Mouse (Mus musculus): Measurements from ENCODE around the gene Fbxw8. TPM values are rescaled to one million over a fixed set of nuclear protein-coding genes. Genes with fewer than 3 reads are reported as not detected.
A peak's percentile ranks its signal among the peaks of the same experiment; 100 is the strongest.

The Fbxw8 gene
- polyA plus RNA-seq, 1 experiment = 18.4 TPM

DNA sequence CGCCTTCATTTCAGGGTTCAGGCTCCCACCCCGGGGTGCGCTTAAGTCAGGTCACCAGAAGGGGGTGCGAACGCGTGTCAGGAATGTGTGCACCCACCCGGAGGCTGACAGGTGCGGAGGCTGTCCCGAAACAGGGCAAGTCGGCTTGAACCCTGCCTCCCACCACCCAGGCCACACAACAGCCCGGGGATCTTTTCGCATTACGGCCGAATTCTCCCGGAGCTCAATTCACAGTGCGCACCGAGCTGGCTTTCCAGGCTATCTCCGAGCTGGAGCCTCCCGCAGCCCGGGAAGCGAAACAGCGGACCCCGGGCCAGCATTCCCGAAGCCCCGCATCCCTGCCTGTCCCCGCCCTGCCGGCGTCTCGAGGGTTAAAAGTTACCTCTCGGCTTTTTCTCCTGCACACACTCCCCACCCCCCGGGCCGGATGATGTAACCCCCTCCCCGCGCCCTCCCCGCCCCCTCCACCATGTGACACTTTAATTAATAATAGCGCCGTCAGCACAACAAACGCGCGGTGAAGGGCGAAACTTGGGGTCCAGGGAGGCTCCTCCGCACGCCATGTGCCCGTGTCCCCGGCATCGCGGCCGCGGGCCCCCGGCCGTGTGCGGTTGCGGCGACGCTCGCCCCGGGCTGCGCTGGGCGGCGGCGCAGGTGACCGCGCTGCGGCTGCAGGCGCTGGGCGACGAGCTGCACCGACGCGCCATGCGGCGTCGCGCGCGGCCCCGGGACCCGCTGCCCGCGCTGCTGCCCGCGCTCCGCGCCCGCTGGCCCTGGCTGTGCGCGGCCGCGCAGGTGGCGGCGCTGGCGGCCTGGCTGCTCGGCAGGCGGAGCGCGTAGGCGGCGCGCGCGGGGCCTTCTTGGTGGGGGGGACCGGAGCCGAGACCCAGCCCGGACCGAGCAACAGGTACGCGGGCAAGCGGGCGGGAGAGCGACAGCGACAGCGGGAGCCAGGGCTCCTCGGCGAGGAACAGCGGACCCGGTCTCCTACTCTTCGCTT, 14.3 kb upstream of the Fbxw8 start:
- H3K4me1 ChIP-seq (ENCODE audit: control insufficient read depth, insufficient read depth, insufficient read length, low read length) = 0 out of 2 replicates have a peak, but pooled peaks cover 5% of the 10 kb centered on the region
- peak overlapping the region; percentile 50 for H3K4me3 ChIP-seq (ENCODE audit: insufficient read depth, low read depth, low read length)
- H3K27ac ChIP-seq (replicated peaks; ENCODE audit: low read depth, low read length) = no peak overlapping the region

DNA sequence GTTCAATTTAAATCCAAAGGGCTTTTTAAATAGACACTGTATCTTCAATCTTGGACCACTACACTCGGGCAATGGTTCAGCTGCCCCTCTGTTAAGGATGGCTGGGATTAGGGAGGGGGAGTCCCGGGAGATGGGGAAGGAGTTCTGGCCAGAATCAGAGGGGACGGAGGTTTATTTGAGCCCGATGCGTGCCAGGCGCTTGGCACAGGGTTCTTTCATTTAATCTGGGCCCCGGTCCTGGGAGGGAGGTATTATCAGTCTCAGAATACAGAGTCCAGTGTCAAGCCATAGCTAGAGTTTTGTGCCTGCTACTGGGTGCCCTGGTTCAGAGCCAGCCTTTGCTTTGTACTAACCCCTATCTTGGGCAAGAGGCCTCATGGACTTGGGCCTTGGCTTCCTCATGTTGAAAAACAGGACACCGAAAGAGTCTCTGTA, 12.3 kb upstream of the Fbxw8 start:
- Histone ChIP-seq H3K4me1 (ENCODE audit: control insufficient read depth, insufficient read depth, insufficient read length, low read length) (0 out of 2 replicates have a peak, but pooled peaks cover 5% of the 10 kb centered on the region), H3K4me3 (ENCODE audit: insufficient read depth, low read depth, low read length) (no peak overlapping the region), H3K27ac (replicated peaks; ENCODE audit: low read depth, low read length) (no peak overlapping the region)

DNA sequence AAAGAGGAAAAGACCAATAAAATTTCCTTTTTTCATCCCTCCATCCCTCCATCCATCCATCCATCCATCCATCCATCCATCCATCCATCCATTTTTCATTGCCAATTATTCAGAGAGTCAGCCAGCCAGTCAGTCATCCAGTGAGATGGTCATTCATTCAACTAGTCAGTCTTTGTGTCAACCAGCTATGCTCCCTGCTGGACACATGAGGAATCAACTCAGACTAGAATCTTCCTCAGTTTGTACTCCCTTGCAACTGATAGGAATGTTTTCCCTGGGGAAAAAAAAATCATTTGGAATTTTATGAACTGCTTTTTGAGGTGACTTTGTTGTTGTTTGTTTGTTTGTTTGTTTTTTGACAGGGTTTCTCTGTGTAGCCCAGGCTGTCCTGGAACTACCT, 10.2 kb upstream of the Fbxw8 start:
- H3K27ac ChIP-seq (replicated peaks; ENCODE audit: low read depth, low read length) = no peak overlapping the region
- 0 out of 2 replicates have a peak, but pooled peaks cover 3% of the 10 kb centered on the region for H3K4me1 ChIP-seq (ENCODE audit: control insufficient read depth, insufficient read depth, insufficient read length, low read length)
- H3K4me3 ChIP-seq (ENCODE audit: insufficient read depth, low read depth, low read length) = no peak overlapping the region

DNA sequence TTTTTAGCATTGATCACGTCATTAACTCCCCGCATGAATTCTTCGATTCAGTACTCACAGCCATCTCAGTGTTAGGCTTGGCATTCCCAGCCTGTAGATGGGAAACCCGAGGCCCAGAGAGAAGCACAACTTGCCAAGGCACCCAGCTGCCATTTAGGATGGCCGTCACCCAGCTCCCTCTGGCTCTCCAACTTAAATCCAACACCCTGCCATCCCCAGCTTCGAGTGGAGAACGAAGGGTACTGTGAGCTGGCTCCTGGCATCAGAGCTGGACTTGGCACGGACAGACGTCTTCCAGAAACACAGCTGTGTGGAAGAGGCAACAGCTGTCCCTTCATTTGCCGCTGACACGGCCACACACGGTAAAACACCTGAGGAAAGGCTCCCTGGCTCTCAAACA, 9.3 kb upstream of the Fbxw8 start, which contains the start of gene Hrk:
Hrk (plus strand) TSS at position 68 of the 400 bp plus-strand sequence.
- Histone ChIP-seq H3K4me3 (ENCODE audit: insufficient read depth, low read depth, low read length) (no peak within 1 kb of the TSS), H3K27ac (replicated peaks; ENCODE audit: low read depth, low read length) (no peak within 1 kb of the TSS), H3K4me1 (ENCODE audit: control insufficient read depth, insufficient read depth, insufficient read length, low read length) (0 out of 2 replicates have a peak, but pooled peaks cover 3% of the 10 kb centered on the region)

DNA sequence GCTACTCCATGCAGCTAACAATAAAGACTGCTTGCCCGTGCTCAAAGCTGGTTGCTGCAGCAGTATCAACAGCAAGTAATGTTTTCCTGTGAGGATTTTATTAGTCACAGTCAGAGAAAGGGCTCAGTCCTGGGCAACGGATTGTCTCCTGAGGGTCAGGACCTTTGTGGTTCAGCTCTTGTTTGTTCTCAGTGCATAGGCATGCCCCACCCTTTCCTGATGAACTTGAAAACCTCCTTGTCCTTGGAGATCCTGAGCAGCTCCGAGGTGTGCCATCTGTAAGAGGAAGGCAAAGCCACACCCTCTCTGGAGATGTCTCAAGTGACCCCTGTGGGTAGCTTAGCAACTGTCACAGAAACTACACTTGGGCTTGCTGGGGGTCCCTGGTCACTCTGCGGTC, 5.4 kb upstream of the Fbxw8 start:
- no peak overlapping the region for H3K27ac ChIP-seq (replicated peaks; ENCODE audit: low read depth, low read length)
- H3K4me3 ChIP-seq (ENCODE audit: insufficient read depth, low read depth, low read length) = no peak overlapping the region
- no peaks in the 10 kb centered on the region for H3K4me1 ChIP-seq (ENCODE audit: control insufficient read depth, insufficient read depth, insufficient read length, low read length)

DNA sequence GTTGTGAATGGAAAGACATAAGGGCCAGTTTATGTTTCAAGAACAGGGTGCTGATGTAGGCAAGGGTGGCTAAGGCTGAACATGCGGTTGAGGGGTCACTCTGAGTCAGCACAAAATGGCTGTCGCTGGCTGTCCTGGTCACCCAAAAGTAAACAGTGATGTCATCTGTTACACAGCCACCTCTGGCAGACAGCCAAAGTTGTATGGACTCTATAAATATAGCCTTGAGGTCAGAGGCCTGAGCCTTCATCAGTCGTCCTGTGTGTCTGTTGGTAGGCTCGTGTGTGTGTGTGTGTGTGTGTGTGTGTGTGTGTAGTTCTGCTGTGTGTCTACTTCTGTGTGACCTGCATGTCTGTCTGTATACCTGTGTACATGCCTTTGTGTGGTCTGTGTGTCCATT, 1.7 kb upstream of the Fbxw8 start:
- H3K27ac ChIP-seq (replicated peaks; ENCODE audit: low read depth, low read length) = no peak overlapping the region
- peaks cover 3% of the 10 kb centered on the region; the same call in 1 of the 2 replicates for H3K4me1 ChIP-seq (ENCODE audit: control insufficient read depth, insufficient read depth, insufficient read length, low read length)
- no peak overlapping the region for H3K4me3 ChIP-seq (ENCODE audit: insufficient read depth, low read depth, low read length)

DNA sequence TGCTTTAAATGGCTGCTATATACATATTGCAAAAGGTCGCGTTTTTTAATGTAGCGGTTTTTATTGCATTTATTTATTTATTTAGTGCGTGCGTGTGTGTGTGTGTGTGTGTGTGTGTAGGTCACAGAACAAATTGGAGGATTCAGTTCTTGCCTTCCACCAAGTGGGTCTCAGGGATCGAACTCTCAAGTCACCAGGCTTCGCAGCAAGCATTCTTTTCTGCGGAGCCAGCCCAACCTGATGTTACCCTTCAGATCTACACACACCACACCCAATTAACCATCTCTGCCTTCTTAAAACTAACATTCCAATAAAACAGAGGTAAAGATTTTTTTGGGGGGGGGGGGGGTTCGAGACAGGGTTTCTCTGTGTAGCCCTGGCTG, 292 bp upstream of the Fbxw8 start:
- peak overlapping the region; percentile 86 for H3K4me3 ChIP-seq (ENCODE audit: insufficient read depth, low read depth, low read length)
- peaks cover 3% of the 10 kb centered on the region; the same call in 1 of the 2 replicates for H3K4me1 ChIP-seq (ENCODE audit: control insufficient read depth, insufficient read depth, insufficient read length, low read length)
- H3K27ac ChIP-seq (replicated peaks; ENCODE audit: low read depth, low read length) = no peak overlapping the region

DNA sequence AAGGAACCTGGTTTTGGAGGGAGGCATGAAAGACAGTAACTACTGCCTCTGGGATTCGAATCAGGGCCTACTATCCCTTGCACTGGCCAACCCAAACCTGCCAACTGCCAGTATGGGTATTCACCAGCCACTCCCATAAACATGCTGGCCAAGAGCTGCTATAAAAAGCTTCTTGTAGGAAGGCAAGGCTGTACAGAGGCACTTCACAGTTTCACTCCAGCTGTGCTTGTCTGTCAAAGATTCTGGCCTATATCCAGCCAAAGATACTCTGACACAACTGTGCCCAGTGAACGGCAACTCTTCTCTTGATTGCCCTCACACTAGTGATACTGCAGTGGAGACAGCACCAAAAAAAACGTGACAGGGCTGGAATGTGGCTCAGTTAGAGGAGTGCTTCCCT, 5.6 kb downstream of the Fbxw8 start:
- no peak overlapping the region for H3K4me3 ChIP-seq (ENCODE audit: insufficient read depth, low read depth, low read length)
- H3K27ac ChIP-seq (replicated peaks; ENCODE audit: low read depth, low read length) = no peak overlapping the region; the same call in 1 of the 2 replicates
- peaks cover 49% of the 10 kb centered on the region for H3K4me1 ChIP-seq (ENCODE audit: control insufficient read depth, insufficient read depth, insufficient read length, low read length)

DNA sequence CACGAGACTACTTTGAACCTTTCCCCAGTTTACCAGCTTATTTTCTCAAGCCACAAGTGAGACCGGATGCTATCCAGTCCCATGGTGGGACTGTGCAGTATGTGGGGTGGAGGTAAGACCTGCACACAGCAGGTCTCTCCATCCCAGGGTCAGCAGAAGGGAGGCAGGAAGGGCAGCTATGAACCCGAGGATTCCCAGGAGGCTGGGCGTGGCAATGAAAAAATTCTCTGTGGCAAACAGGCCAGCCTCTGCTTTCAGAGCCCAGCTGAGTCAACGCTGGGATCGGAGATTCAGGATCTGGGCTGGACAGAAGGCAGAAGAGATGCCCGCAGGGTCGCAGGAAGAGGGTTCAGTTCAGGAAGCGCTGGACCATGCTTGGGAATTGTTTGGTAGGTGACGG, 8.0 kb downstream of the Fbxw8 start:
- peaks cover 70% of the 10 kb centered on the region for H3K4me1 ChIP-seq (ENCODE audit: control insufficient read depth, insufficient read depth, insufficient read length, low read length)
- H3K4me3 ChIP-seq (ENCODE audit: insufficient read depth, low read depth, low read length) = no peak overlapping the region
- H3K27ac ChIP-seq (replicated peaks; ENCODE audit: low read depth, low read length) = peak overlapping the region; percentile 83

DNA sequence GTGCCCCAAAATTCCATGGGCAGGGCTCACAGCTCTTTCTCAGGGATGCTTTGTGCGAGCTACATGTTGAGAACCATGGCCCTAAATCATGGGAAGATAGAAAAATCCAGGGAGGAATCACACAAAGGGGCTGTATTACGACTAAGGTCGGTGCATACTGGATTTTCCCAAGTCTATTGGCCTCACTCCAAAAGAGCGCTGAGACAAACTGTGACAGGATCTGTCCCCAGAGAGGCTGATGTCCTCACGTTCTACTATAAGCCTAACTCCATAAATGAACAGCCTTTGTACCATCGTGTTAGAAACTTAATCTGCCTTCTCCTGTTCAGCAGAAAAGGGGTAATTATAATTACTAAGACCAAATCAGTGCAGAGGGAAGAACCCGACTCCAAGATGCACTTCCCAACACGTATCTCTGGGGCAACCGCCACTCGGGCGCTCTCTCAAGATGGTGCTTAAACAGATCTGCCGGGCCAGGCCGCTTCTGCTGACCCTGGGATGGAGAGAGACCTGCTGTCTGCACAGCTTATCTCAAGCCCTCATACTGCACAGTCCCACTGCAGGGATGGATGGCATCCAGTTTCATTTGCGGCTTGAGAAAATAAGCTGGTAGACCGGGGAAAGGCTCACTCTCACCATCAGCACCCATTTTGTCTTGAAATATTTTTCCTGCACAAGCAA, 9.1 kb downstream of the Fbxw8 start:
- peaks cover 70% of the 10 kb centered on the region for H3K4me1 ChIP-seq (ENCODE audit: control insufficient read depth, insufficient read depth, insufficient read length, low read length)
- H3K4me3 ChIP-seq (ENCODE audit: insufficient read depth, low read depth, low read length) = no peak overlapping the region
- peak overlapping the region; percentile 86 for H3K27ac ChIP-seq (replicated peaks; ENCODE audit: low read depth, low read length)

DNA sequence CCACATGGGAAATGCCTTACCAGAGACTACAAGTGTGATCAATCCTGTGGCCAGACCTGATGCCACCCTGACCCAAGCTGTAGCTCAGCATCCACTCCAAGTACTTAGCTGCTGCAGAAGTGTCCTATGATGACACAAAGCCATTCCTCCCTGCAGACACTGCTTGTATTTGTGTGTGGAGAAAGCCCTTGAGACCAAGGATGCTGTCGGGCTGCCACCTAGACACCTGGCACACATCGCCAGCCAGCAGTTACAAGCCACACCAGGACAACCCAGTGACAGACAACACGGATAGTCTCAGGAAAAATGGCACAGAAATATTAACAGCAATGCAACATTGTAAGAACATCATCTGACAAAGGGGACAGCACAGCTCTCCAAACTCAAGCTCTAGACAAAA, 9.8 kb downstream of the Fbxw8 start:
- peak overlapping the region; percentile 86 for H3K27ac ChIP-seq (replicated peaks; ENCODE audit: low read depth, low read length)
- peaks cover 70% of the 10 kb centered on the region for H3K4me1 ChIP-seq (ENCODE audit: control insufficient read depth, insufficient read depth, insufficient read length, low read length)

DNA sequence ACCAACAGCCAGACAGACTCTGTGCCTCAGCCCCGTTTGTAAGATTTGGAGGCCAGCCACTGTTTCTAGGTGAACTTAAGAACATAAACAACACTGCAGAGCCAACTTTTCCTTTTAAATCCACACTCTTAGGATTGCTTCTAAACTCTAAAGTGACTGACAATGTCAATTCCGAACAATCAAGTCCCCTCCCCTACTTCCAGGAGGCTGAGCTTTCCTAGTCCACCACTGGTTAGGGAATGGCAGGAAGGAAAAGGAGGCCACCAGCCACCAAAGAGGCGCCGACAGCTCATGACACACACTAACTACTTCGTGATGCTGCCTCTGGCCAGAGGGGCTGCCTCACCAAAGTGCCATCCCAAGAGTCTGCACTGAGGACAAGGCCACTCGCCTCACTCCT, 10.5 kb downstream of the Fbxw8 start:
- H3K27ac ChIP-seq (replicated peaks; ENCODE audit: low read depth, low read length) = peak overlapping the region; percentile 86
- no peak overlapping the region for H3K4me3 ChIP-seq (ENCODE audit: insufficient read depth, low read depth, low read length)
- peaks cover 64% of the 10 kb centered on the region for H3K4me1 ChIP-seq (ENCODE audit: control insufficient read depth, insufficient read depth, insufficient read length, low read length)

More for the DNA sequence above, 9.8 kb downstream of the Fbxw8 start:
- H3K4me3 ChIP-seq (ENCODE audit: insufficient read depth, low read depth, low read length) = no peak overlapping the region

DNA sequence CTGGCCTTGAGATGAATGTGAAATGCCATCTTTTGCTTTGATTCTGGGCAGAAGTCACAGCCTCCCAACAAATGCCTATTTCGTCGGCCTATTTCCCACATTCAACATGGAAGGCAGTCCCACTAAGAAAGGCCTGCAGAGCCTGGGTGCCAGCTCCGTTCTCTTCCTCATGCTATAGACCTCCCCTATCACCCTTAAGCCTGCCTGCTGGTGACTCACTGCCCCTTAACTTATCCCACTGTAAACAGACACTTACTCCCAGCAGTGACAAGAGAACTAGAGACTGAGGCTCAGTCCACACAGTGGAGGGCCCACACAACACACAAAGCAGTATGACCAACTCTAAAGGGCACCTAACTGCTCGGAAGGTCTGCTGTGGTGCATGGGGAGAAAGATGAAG, 10.9 kb downstream of the Fbxw8 start:
- Histone ChIP-seq H3K4me1 (ENCODE audit: control insufficient read depth, insufficient read depth, insufficient read length, low read length) (peaks cover 61% of the 10 kb centered on the region), H3K4me3 (ENCODE audit: insufficient read depth, low read depth, low read length) (no peak overlapping the region)

DNA sequence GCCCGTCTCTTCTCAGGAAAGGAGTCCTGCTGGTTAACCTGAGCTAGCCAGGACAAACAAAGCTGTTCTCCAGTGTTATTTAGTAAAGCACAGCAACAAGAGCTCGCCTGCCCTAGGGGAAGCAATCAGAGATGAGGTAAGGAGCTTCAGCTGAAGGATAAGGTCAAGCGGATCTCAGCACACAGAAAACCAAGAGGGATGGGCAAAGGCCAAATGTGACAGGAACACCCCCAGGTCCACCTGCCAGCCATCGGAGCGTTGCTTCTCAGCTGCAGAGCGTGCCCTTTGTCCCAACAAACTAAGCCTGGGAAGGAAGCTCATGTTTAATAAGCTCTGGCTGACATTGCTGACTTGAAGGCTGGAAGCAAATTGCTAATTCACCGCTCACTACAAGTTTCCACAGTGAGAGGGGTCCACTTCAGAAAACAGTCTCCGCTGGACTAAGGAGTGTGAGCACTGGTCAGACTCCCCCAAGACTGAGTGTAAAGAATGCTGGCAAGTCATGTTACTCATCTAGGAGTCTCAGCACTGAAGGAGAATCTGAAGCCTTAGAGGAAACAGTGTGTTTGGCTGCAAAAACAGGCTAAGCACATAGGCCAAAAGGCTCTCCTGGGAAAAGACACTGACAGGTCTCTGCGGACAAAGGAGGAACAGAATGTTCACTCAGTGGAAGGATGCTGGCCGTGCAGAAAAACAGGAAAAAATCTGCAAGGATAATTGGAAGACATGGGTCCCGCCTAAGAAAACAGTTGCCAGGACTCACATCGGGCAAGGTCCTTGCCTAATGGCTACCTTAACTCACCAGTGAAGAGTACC, 11.8 kb downstream of the Fbxw8 start:
- Histone ChIP-seq H3K27ac (replicated peaks; ENCODE audit: low read depth, low read length) (peak overlapping the region; percentile 86), H3K4me3 (ENCODE audit: insufficient read depth, low read depth, low read length) (no peak overlapping the region)

More for the DNA sequence above, 10.9 kb downstream of the Fbxw8 start:
- H3K27ac ChIP-seq (replicated peaks; ENCODE audit: low read depth, low read length) = peak overlapping the region; percentile 86

More for the DNA sequence above, 11.8 kb downstream of the Fbxw8 start:
- H3K4me1 ChIP-seq (ENCODE audit: control insufficient read depth, insufficient read depth, insufficient read length, low read length) = peaks cover 56% of the 10 kb centered on the region

Measured in brown adipose tissue, adult 24 weeks (tissue).